In the genomic region with DNA sequence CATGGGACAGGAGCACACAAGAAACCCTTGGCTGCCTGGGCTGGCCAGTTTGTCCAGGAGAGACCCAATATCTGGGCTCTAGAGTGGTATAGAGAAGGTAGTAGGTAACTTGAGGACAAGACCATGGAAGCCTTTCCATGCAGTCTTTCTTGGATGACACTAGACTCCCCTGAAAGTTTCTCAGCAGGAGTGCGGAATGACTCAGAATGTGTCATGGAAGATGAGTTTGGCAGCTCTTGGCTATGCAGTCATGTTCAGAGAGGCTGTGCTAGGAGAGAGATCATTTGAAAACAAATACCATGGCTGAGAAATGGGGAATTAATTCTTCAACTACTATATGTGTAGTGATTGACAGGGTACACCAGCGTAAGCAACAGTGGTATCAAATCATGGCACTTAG, we compare ENCODE assay signal across 19 mouse cellular contexts.
DNase-seq lines count a peak whose midpoint lies in the region; ATAC-seq and TF ChIP-seq lines count a peak whose summit lies in the region.
"Had no signal": no experiment of that assay in that cellular context is flagged by ENCODE, and none has a peak within 500 bp of the region (broad histone marks: within the 10 kb centered on the region; RNA-seq: fewer than 3 reads in every experiment).

No protein-coding gene starts in this region.

- H3K9ac ChIP-seq in midbrain, embryonic 16.5 days (ENCODE audit: low read depth, low read length) = no peak overlapping the region
- H3K9ac ChIP-seq: forebrain, embryonic 13.5 days; forebrain, postnatal 0 days; heart, embryonic 15.5 days; hindbrain, embryonic 14.5 days; intestine, embryonic 15.5 days had no signal

- H3K27ac ChIP-seq in midbrain, embryonic 16.5 days (ENCODE audit: low read length) = no peak overlapping the region
- H3K27ac ChIP-seq: embryonic facial prominence, embryonic 10.5 days; forebrain, embryonic 13.5 days; heart, embryonic 15.5 days; hindbrain, embryonic 14.5 days; intestine, embryonic 15.5 days had no signal

- H3K36me3 ChIP-seq in C2C12 (ENCODE audit: control insufficient read depth, insufficient read depth) = no peaks in the 10 kb centered on the region
- H3K36me3 ChIP-seq in midbrain, embryonic 16.5 days (ENCODE audit: control insufficient read depth, insufficient read depth, low read length) = no peaks in the 10 kb centered on the region
- H3K36me3 ChIP-seq: embryonic facial prominence, embryonic 10.5 days; heart, embryonic 15.5 days; intestine, embryonic 15.5 days had no signal

- no peak overlapping the region for H3K4me2 ChIP-seq in midbrain, embryonic 16.5 days (ENCODE audit: low read length)
- H3K4me2 ChIP-seq: forebrain, embryonic 13.5 days; heart, embryonic 11.5 days; heart, embryonic 15.5 days; hindbrain, embryonic 14.5 days; intestine, embryonic 15.5 days had no signal

- ATAC-seq in frontal cortex, adult (ENCODE audit: low TSS enrichment) = peak; percentile 79
- ATAC-seq in midbrain, embryonic 16.5 days = no peak
- ATAC-seq: forebrain, embryonic 13.5 days; forebrain, postnatal 0 days; intestine, embryonic 15.5 days had no signal

- WGBS in midbrain, embryonic 16.5 days = 96% methylated on average over 2 of the region's 2 CpGs

- no peaks in the 10 kb centered on the region for H3K9me3 ChIP-seq in midbrain, embryonic 16.5 days (replicated peaks; ENCODE audit: control insufficient read depth, low read length, poor library complexity, severe bottlenecking)
- H3K9me3 ChIP-seq: embryonic facial prominence, embryonic 10.5 days; forebrain, embryonic 13.5 days; heart, embryonic 15.5 days; intestine, embryonic 15.5 days had no signal

- TF ChIP-seq CTCF in C2C12 (IDR thresholded peaks at IDR 0.05; ENCODE audit: control insufficient read depth, insufficient read depth, insufficient read length) = no peak

- peak; percentile 61 for DNase-seq in adrenal gland, adult 2 months
- DNase-seq in adrenal gland, adult 8-10 months = no peak
- DNase-seq in frontal cortex, postnatal 14 days (ENCODE audit: low spot score in 2 of 2) = no peak
- peak; percentile 26 for DNase-seq in telencephalon, adult 2 months (ENCODE audit: low read depth, low spot score)
- DNase-seq: cerebellum, adult 11-12 months; forebrain, postnatal 0 days; gastrocnemius, postnatal 36 days; heart, adult 18-20 months; heart, postnatal 14 days; kidney, adult 18-20 months had no signal

- no peaks in the 10 kb centered on the region for H3K79me3 ChIP-seq in C2C12 (ENCODE audit: low read depth)

- no peak overlapping the region for H3K4me3 ChIP-seq in C2C12 (ENCODE audit: insufficient read depth, poor library complexity, severe bottlenecking)
- no peak overlapping the region for H3K4me3 ChIP-seq in midbrain, embryonic 16.5 days (ENCODE audit: low read depth, low read length)
- H3K4me3 ChIP-seq: embryonic facial prominence, embryonic 10.5 days; forebrain, embryonic 13.5 days; heart, embryonic 15.5 days; intestine, embryonic 15.5 days had no signal

- no peaks in the 10 kb centered on the region for H3K4me1 ChIP-seq in midbrain, embryonic 16.5 days (ENCODE audit: control insufficient read depth, insufficient read depth, low read length)
- H3K4me1 ChIP-seq: forebrain, embryonic 13.5 days; heart, embryonic 15.5 days; intestine, embryonic 15.5 days had no signal

- no peak overlapping the region for H3ac ChIP-seq in C2C12 (ENCODE audit: control insufficient read depth, insufficient read length, low read depth)

- H3K27me3 ChIP-seq in C2C12 (ENCODE audit: control insufficient read depth, insufficient read depth, insufficient read length) = no peaks in the 10 kb centered on the region
- H3K27me3 ChIP-seq in midbrain, embryonic 16.5 days (ENCODE audit: control insufficient read depth, insufficient read depth, low read depth, low read length) = no peaks in the 10 kb centered on the region
- H3K27me3 ChIP-seq: forebrain, embryonic 13.5 days; heart, embryonic 15.5 days; intestine, embryonic 15.5 days had no signal

- H3K79me2 ChIP-seq in C2C12 (ENCODE audit: control insufficient read depth, insufficient read depth) = no peaks in the 10 kb centered on the region

TF ChIP-seq in C2C12, 6 proteins besides CTCF, POLR2A, EP300 and RAD21:
- TF ChIP-seq FOSL1 (IDR thresholded peaks at IDR 0.05; ENCODE audit: insufficient read depth, low read length, poor library complexity, severe bottlenecking) (peak; percentile 44), MYOD1 (IDR thresholded peaks at IDR 0.05; ENCODE audit: control insufficient read depth, insufficient read length, low read depth) (no peak)
TF ChIP-seq in C2C12: peak in this region for 1.

Comparison
In these comparisons a context has a peak if more than half of its experiments do, and no peak if none do; other contexts are left out.
1. DNase-seq: peak in adrenal gland, adult 2 months (single experiment) and telencephalon, adult 2 months (single experiment); none in adrenal gland, adult 8-10 months (single experiment) and frontal cortex, postnatal 14 days (0 of 2).